In genomic region chr16:27322047-27322446, GRCm38 (mm10) we compare ENCODE assay signal across 37 mouse cellular contexts. TPM values are rescaled to one million over a fixed set of nuclear protein-coding genes. Genes with fewer than 3 reads are reported as not detected.
"Had no signal": no experiment of that assay in that cellular context is flagged by ENCODE, and none has a peak within 500 bp of the region (broad histone marks: within the 10 kb centered on the region; RNA-seq: fewer than 3 reads in every experiment).

No protein-coding gene starts in this region.

- DNase-seq: cerebellum, adult 2 months; cerebellum, adult 8-10 months; cerebellum, adult 9-10 months; cerebellum, adult 9-11 months; cerebellum, postnatal 10 days; cerebellum, postnatal 25 days; cerebellum, postnatal 36 days; embryo, embryonic 11 days; forebrain, postnatal 0 days; gastrocnemius, adult 2 months; gastrocnemius, postnatal 10 days; gastrocnemius, postnatal 14 days; gastrocnemius, postnatal 25 days; gastrocnemius, postnatal 36 days; heart, adult 18-20 months; heart, adult 2 months had no signal

- ATAC-seq: forebrain, embryonic 13.5 days; forebrain, embryonic 14.5 days; forebrain, embryonic 15.5 days; forebrain, embryonic 16.5 days; forebrain, postnatal 0 days had no signal

- H3K4me1 ChIP-seq: embryonic facial prominence, embryonic 10.5 days; embryonic facial prominence, embryonic 12.5 days; embryonic facial prominence, embryonic 13.5 days; embryonic facial prominence, embryonic 15.5 days; forebrain, embryonic 10.5 days; forebrain, embryonic 12.5 days; forebrain, embryonic 13.5 days; forebrain, embryonic 15.5 days had no signal

- H3K27ac ChIP-seq: embryonic facial prominence, embryonic 10.5 days; embryonic facial prominence, embryonic 12.5 days; embryonic facial prominence, embryonic 13.5 days; embryonic facial prominence, embryonic 15.5 days; forebrain, embryonic 10.5 days; forebrain, embryonic 12.5 days; forebrain, embryonic 13.5 days; forebrain, embryonic 15.5 days; gastrocnemius, adult 2 months; heart, adult 2 months had no signal

- H3K36me3 ChIP-seq: embryonic facial prominence, embryonic 10.5 days; embryonic facial prominence, embryonic 12.5 days; embryonic facial prominence, embryonic 13.5 days; embryonic facial prominence, embryonic 15.5 days; forebrain, embryonic 10.5 days; forebrain, embryonic 12.5 days; forebrain, embryonic 15.5 days had no signal

- H3K27me3 ChIP-seq: embryonic facial prominence, embryonic 12.5 days; embryonic facial prominence, embryonic 13.5 days; embryonic facial prominence, embryonic 15.5 days; forebrain, embryonic 12.5 days; forebrain, embryonic 13.5 days; forebrain, embryonic 15.5 days had no signal

- H3K9ac ChIP-seq: embryonic facial prominence, embryonic 12.5 days; embryonic facial prominence, embryonic 13.5 days; embryonic facial prominence, embryonic 15.5 days; forebrain, embryonic 12.5 days; forebrain, embryonic 13.5 days; forebrain, embryonic 15.5 days; forebrain, postnatal 0 days had no signal

- H3K9me3 ChIP-seq: embryonic facial prominence, embryonic 10.5 days; embryonic facial prominence, embryonic 12.5 days; embryonic facial prominence, embryonic 13.5 days; embryonic facial prominence, embryonic 15.5 days; forebrain, embryonic 10.5 days; forebrain, embryonic 12.5 days; forebrain, embryonic 13.5 days; forebrain, embryonic 15.5 days had no signal

- H3K4me3 ChIP-seq: embryonic facial prominence, embryonic 10.5 days; embryonic facial prominence, embryonic 12.5 days; embryonic facial prominence, embryonic 13.5 days; embryonic facial prominence, embryonic 15.5 days; erythroblast, embryonic 14.5 days; forebrain, embryonic 10.5 days; forebrain, embryonic 12.5 days; forebrain, embryonic 13.5 days; forebrain, embryonic 15.5 days; gastrocnemius, adult 2 months; heart, adult 2 months had no signal

- H3K4me2 ChIP-seq: embryonic facial prominence, embryonic 12.5 days; embryonic facial prominence, embryonic 13.5 days; embryonic facial prominence, embryonic 15.5 days; forebrain, embryonic 12.5 days; forebrain, embryonic 13.5 days; forebrain, embryonic 15.5 days had no signal

RNA-seq across cellular contexts. Expression of gene Ostn, which starts 14.8 kb away (rescaled TPM):
- total RNA-seq: common myeloid progenitor, adult 5-6 weeks; forebrain, postnatal 0 days; granulocyte monocyte progenitor cell, adult 5-6 weeks; heart, adult 18-20 months; heart, adult 2 months had no signal
- polyA plus RNA-seq: embryonic facial prominence, embryonic 10.5 days; embryonic facial prominence, embryonic 11.5 days; erythroblast, embryonic 14.5 days; forebrain, embryonic 10.5 days; forebrain, embryonic 11.5 days; forebrain, embryonic 12.5 days; forebrain, embryonic 13.5 days; forebrain, embryonic 14.5 days; forebrain, embryonic 15.5 days; forebrain, embryonic 16.5 days; forebrain, postnatal 0 days; gonadal fat pad, adult 2 months had no signal

RNA-seq across cellular contexts. Expression of gene Uts2b, which starts 48.0 kb away (rescaled TPM):
- total RNA-seq: common myeloid progenitor, adult 5-6 weeks; forebrain, postnatal 0 days; gastrocnemius, adult 18-20 months; gastrocnemius, adult 2 months; gastrocnemius, adult 8-10 months; gastrocnemius, postnatal 10 days; gastrocnemius, postnatal 14 days; gastrocnemius, postnatal 25 days; gastrocnemius, postnatal 36 days; gastrocnemius, postnatal 4 days; granulocyte monocyte progenitor cell, adult 5-6 weeks had no signal
- polyA plus RNA-seq: cortical plate, adult 2 months; embryonic facial prominence, embryonic 10.5 days; embryonic facial prominence, embryonic 11.5 days; embryonic facial prominence, embryonic 15.5 days; erythroblast, embryonic 14.5 days; forebrain, embryonic 10.5 days; forebrain, embryonic 11.5 days; forebrain, embryonic 12.5 days; forebrain, embryonic 13.5 days; forebrain, embryonic 14.5 days; forebrain, embryonic 15.5 days; forebrain, embryonic 16.5 days; forebrain, postnatal 0 days; frontal cortex, adult 2 months; gonadal fat pad, adult 2 months had no signal
